Mouse (Mus musculus) olfactory bulb, adult 2 months (tissue): ENCODE results near the gene Pglyrp2.

Experiments used
- CTCF ChIP-seq: fragments of 200-500 bp; IDR thresholded peaks from 2 replicates; pipeline ENCODE4 v1.5.1; 2012; ENCODE audit warnings: low read depth, mild to moderate bottlenecking, low read length, moderate library complexity; ENCODE audit not compliant: insufficient read depth
- POLR2A ChIP-seq: fragments of 200-500 bp; IDR thresholded peaks from 2 replicates; pipeline ENCODE4 v1.6.1; 2012; ENCODE audit warnings: mild to moderate bottlenecking, low read depth, low read length, moderate library complexity; ENCODE audit not compliant: insufficient read depth

DNA sequence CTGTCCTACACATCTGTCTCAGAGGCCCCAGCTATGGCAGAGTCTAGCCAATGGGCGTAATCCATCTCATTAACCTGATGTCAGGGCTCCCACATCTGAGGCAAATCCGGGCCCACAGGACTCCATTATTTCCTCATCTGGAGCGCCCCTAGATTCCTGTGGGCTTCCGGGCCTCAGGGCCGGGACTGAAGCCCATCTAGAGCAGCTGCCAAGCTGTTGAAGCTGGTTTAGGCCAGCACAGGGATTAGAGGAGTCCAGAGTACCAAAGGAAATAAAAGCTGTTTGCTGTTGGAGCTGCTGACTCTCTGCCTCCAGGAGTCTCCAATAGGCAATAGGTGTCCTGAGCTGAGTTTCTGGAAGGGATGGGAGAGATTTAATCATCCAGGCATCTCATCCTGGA, 11.2 kb upstream of the Pglyrp2 start:
- no peak for TF ChIP-seq CTCF
- TF ChIP-seq POLR2A = no peak
